ENCODE assay signal across 7 mouse cellular contexts in the genomic region with DNA sequence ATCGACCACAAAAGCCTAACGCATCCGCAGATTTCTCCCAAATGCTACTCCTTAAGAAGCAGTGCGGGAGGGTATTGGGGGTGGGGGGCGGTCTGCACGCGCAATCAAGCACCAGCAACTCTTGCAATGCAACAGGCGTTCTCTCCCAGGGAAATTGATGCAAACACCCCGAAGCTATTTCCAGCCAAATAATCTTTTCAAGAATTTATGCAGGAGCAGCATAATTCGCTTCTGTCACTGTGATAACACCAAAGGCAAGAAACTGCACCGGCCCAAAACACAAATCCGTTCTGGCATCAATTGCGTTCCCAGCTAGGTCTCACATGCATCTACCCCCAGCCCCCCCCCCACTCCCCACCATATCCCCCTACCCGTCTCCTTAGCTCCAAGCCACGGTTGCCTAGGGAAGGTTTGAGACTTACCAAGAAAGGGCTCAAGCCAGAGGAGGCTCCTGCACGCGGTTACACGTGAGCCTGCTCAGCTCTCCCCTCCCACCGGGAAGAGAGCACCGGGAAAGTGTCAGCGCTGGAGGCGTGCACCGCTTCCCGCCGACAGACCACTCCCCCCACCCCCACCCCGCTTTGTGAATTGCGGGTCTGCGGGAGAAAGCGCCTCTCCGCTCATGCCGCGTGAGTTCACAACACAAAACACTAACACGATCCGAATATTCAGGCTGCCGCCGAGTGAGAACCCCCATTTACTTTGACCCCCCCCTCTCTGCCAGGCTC. TPM values are rescaled to one million over a fixed set of nuclear protein-coding genes. Genes with fewer than 3 reads are reported as not detected.
DNase-seq lines count a peak whose midpoint lies in the region; ATAC-seq lines count a peak whose summit lies in the region.

No protein-coding gene starts in this region.

- no peaks in the 10 kb centered on the region for H3K36me3 ChIP-seq in forebrain, embryonic 12.5 days (replicated peaks)
- H3K36me3 ChIP-seq in hindbrain, embryonic 15.5 days, result no peaks in the 10 kb centered on the region
- no peaks in the 10 kb centered on the region for H3K36me3 ChIP-seq in limb, embryonic 10.5 days
- H3K36me3 ChIP-seq in midbrain, embryonic 13.5 days, result no peaks in the 10 kb centered on the region

- no peaks in the 10 kb centered on the region for H3K9me3 ChIP-seq in forebrain, embryonic 12.5 days
- no peaks in the 10 kb centered on the region for H3K9me3 ChIP-seq in hindbrain, embryonic 15.5 days
- H3K9me3 ChIP-seq in limb, embryonic 10.5 days (replicated peaks), result no peaks in the 10 kb centered on the region
- H3K9me3 ChIP-seq in midbrain, embryonic 13.5 days, result no peaks in the 10 kb centered on the region

- ATAC-seq in forebrain, embryonic 12.5 days (ENCODE audit: low FRiP score), result peak; percentile 27; the same call in 1 of the 2 replicates
- peak; percentile 50 for ATAC-seq in hindbrain, embryonic 15.5 days (ENCODE audit: low FRiP score, low read depth)
- peak; percentile 59 for ATAC-seq in midbrain, embryonic 13.5 days

- H3K27ac ChIP-seq in forebrain, embryonic 12.5 days, result no peak overlapping the region
- H3K27ac ChIP-seq in hindbrain, embryonic 15.5 days (replicated peaks), result no peak overlapping the region; the same call in 1 of the 2 replicates
- no peak overlapping the region for H3K27ac ChIP-seq in limb, embryonic 10.5 days
- H3K27ac ChIP-seq in midbrain, embryonic 13.5 days, result no peak overlapping the region

- 1% methylated on average over 36 of the region's 36 CpGs for WGBS in forebrain, embryonic 12.5 days
- under 1% methylated on average over 35 of the region's 36 CpGs for WGBS in hindbrain, embryonic 15.5 days
- WGBS in limb, embryonic 10.5 days, result under 1% methylated on average over 36 of the region's 36 CpGs
- under 1% methylated on average over 36 of the region's 36 CpGs for WGBS in midbrain, embryonic 13.5 days

- H3K4me3 ChIP-seq in forebrain, embryonic 12.5 days (replicated peaks), result peak overlapping the region; percentile 49
- peak overlapping the region; percentile 68 for H3K4me3 ChIP-seq in hindbrain, embryonic 15.5 days
- peak overlapping the region; percentile 53 for H3K4me3 ChIP-seq in limb, embryonic 10.5 days
- peak overlapping the region; percentile 50 for H3K4me3 ChIP-seq in midbrain, embryonic 13.5 days (replicated peaks)

- DNase-seq in MN1 (ENCODE audit: low spot score), result peak; percentile 64
- DNase-seq in adrenal gland, adult 8-10 months, result peak; percentile 39
- peak; percentile 50 for DNase-seq in limb, embryonic 10.5 days (ENCODE audit: low spot score)
- DNase-seq in spleen, adult 18-20 months, result no peak

- H3K9ac ChIP-seq in forebrain, embryonic 12.5 days, result peak overlapping the region; percentile 53
- peak overlapping the region; percentile 56 for H3K9ac ChIP-seq in hindbrain, embryonic 15.5 days
- H3K9ac ChIP-seq in midbrain, embryonic 13.5 days (replicated peaks), result peak overlapping the region; percentile 57

- H3K4me1 ChIP-seq in forebrain, embryonic 12.5 days, result peaks cover 27% of the 10 kb centered on the region
- peaks cover 27% of the 10 kb centered on the region for H3K4me1 ChIP-seq in hindbrain, embryonic 15.5 days (replicated peaks)
- H3K4me1 ChIP-seq in limb, embryonic 10.5 days, result peaks cover 24% of the 10 kb centered on the region
- peaks cover 30% of the 10 kb centered on the region for H3K4me1 ChIP-seq in midbrain, embryonic 13.5 days (replicated peaks)

- H3K4me2 ChIP-seq in forebrain, embryonic 12.5 days, result peak overlapping the region; percentile 96
- H3K4me2 ChIP-seq in hindbrain, embryonic 15.5 days, result peak overlapping the region; percentile 100
- peak overlapping the region; percentile 80 for H3K4me2 ChIP-seq in midbrain, embryonic 13.5 days (replicated peaks)

- H3K27me3 ChIP-seq in forebrain, embryonic 12.5 days, result peaks cover 78% of the 10 kb centered on the region
- peaks cover 19% of the 10 kb centered on the region for H3K27me3 ChIP-seq in hindbrain, embryonic 15.5 days
- peaks cover 76% of the 10 kb centered on the region for H3K27me3 ChIP-seq in limb, embryonic 10.5 days (ENCODE audit: low read depth, poor library complexity, severe bottlenecking)
- H3K27me3 ChIP-seq in midbrain, embryonic 13.5 days, result peaks cover 68% of the 10 kb centered on the region

RNA-seq across cellular contexts. Expression of a gene that starts 1.4 kb away (rescaled TPM):
- total RNA-seq in adrenal gland, adult 8-10 months (2022), result 10 to 100 TPM; 15.5 to 22.7 (median 18.1) TPM
- 2.2 and 3.3 TPM in 2 replicates for polyA plus RNA-seq in forebrain, embryonic 12.5 days (2016; fragmentation: Nextera tagmentation; extraction: Ambion mirVana)
- 5.2 and 6.3 TPM in 2 replicates for polyA plus RNA-seq in hindbrain, embryonic 15.5 days (2015; fragmentation: Nextera tagmentation; extraction: Ambion mirVana)
- polyA plus RNA-seq in limb, embryonic 10.5 days (2016; fragmentation: Nextera tagmentation; extraction: Ambion mirVana), result 0.21 and 0.29 TPM in 2 replicates
- 4.1 and 4.4 TPM in 2 replicates for polyA plus RNA-seq in midbrain, embryonic 13.5 days (2015; fragmentation: Nextera tagmentation; extraction: Ambion mirVana)

Comparison
In these comparisons a context has a peak if more than half of its experiments do, and no peak if none do; other contexts are left out.
1. DNase-seq: peak in MN1 (single experiment), adrenal gland, adult 8-10 months (single experiment) and limb, embryonic 10.5 days (single experiment); none in spleen, adult 18-20 months (0 of 2).
2. Peak in every context shown above with its lines, with median percentiles within 50 percentile points of each other: ATAC-seq, H3K4me2 ChIP-seq, H3K4me3 ChIP-seq and H3K9ac ChIP-seq.